Mouse (Mus musculus): ENCODE data around the gene Tshb. TPM values are rescaled to one million over a fixed set of nuclear protein-coding genes. Genes with fewer than 3 reads are reported as not detected.

Tshb gene
- polyA plus RNA-seq, 1 experiment, result not detected

GRCm38 (mm10) chr3:102736436-102736835 lies 46.1 kb downstream of the Tshb start:
- H3K4me1 ChIP-seq (ENCODE audit: control insufficient read depth, insufficient read depth, low read length), result no peaks in the 10 kb centered on the region
- TF ChIP-seq CTCF (IDR thresholded peaks at IDR 0.05; ENCODE audit: low read depth, low read length) (no peak), EP300 (IDR thresholded peaks at IDR 0.05; ENCODE audit: insufficient read depth, low read depth, low read length) (no peak), POLR2A (IDR thresholded peaks at IDR 0.05; ENCODE audit: insufficient read depth, low read length) (no peak)
- no peaks in the 10 kb centered on the region for H3K9me3 ChIP-seq (replicated peaks; ENCODE audit: control insufficient read depth, insufficient read depth, low read length, poor library complexity, severe bottlenecking)
- no peak overlapping the region for H3K27ac ChIP-seq (ENCODE audit: insufficient read depth, low read length)
- no peak overlapping the region for H3K9ac ChIP-seq (ENCODE audit: low read depth, poor library complexity, severe bottlenecking)
- H3K27me3 ChIP-seq (ENCODE audit: control insufficient read depth, insufficient read depth, low read length, poor library complexity, severe bottlenecking), result no peaks in the 10 kb centered on the region
- no peak overlapping the region for H3K4me3 ChIP-seq (ENCODE audit: low read depth, low read length)
- H3K36me3 ChIP-seq (ENCODE audit: control insufficient read depth, insufficient read depth, low read length, poor library complexity, severe bottlenecking), result no peaks in the 10 kb centered on the region

- Histone ChIP-seq H3K4me1 (ENCODE audit: control insufficient read depth, insufficient read depth, low read length) (no peaks in the 10 kb centered on the region), H3K9ac (ENCODE audit: low read depth, poor library complexity, severe bottlenecking) (peak overlapping the region; percentile 83), H3K9me3 (replicated peaks; ENCODE audit: control insufficient read depth, insufficient read depth, low read length, poor library complexity, severe bottlenecking) (no peaks in the 10 kb centered on the region), H3K36me3 (ENCODE audit: control insufficient read depth, insufficient read depth, low read length, poor library complexity, severe bottlenecking) (no peaks in the 10 kb centered on the region), H3K27me3 (ENCODE audit: control insufficient read depth, insufficient read depth, low read length, poor library complexity, severe bottlenecking) (no peaks in the 10 kb centered on the region), H3K27ac (ENCODE audit: insufficient read depth, low read length) (no peak overlapping the region), H3K4me3 (ENCODE audit: low read depth, low read length) (no peak overlapping the region)
- TF ChIP-seq EP300 (IDR thresholded peaks at IDR 0.05; ENCODE audit: insufficient read depth, low read depth, low read length) (no peak), POLR2A (IDR thresholded peaks at IDR 0.05; ENCODE audit: insufficient read depth, low read length) (no peak), CTCF (IDR thresholded peaks at IDR 0.05; ENCODE audit: low read depth, low read length) (no peak)
Observed at GRCm38 (mm10) chr3:102735638-102736037, 46.9 kb downstream of the Tshb start.

- Histone ChIP-seq H3K4me3 (ENCODE audit: low read depth, low read length) (peak overlapping the region; percentile 94), H3K27ac (ENCODE audit: insufficient read depth, low read length) (no peak overlapping the region), H3K4me1 (ENCODE audit: control insufficient read depth, insufficient read depth, low read length) (no peaks in the 10 kb centered on the region), H3K27me3 (ENCODE audit: control insufficient read depth, insufficient read depth, low read length, poor library complexity, severe bottlenecking) (no peaks in the 10 kb centered on the region), H3K9me3 (replicated peaks; ENCODE audit: control insufficient read depth, insufficient read depth, low read length, poor library complexity, severe bottlenecking) (no peaks in the 10 kb centered on the region), H3K36me3 (ENCODE audit: control insufficient read depth, insufficient read depth, low read length, poor library complexity, severe bottlenecking) (no peaks in the 10 kb centered on the region), H3K9ac (ENCODE audit: low read depth, poor library complexity, severe bottlenecking) (peak overlapping the region; percentile 83)
- no peak for TF ChIP-seq CTCF (IDR thresholded peaks at IDR 0.05; ENCODE audit: low read depth, low read length)
- TF ChIP-seq POLR2A (IDR thresholded peaks at IDR 0.05; ENCODE audit: insufficient read depth, low read length), result no peak
- no peak for TF ChIP-seq EP300 (IDR thresholded peaks at IDR 0.05; ENCODE audit: insufficient read depth, low read depth, low read length)
Observed at GRCm38 (mm10) chr3:102735031-102735558, 47.4 kb downstream of the Tshb start.

- Histone ChIP-seq H3K36me3 (ENCODE audit: control insufficient read depth, insufficient read depth, low read length, poor library complexity, severe bottlenecking) (no peaks in the 10 kb centered on the region), H3K9ac (ENCODE audit: low read depth, poor library complexity, severe bottlenecking) (peak within 1 kb of the TSS; percentile 83), H3K4me3 (ENCODE audit: low read depth, low read length) (peak within 1 kb of the TSS; percentile 94), H3K27me3 (ENCODE audit: control insufficient read depth, insufficient read depth, low read length, poor library complexity, severe bottlenecking) (no peaks in the 10 kb centered on the region), H3K4me1 (ENCODE audit: control insufficient read depth, insufficient read depth, low read length) (no peaks in the 10 kb centered on the region), H3K27ac (ENCODE audit: insufficient read depth, low read length) (no peak within 1 kb of the TSS), H3K9me3 (replicated peaks; ENCODE audit: control insufficient read depth, insufficient read depth, low read length, poor library complexity, severe bottlenecking) (no peaks in the 10 kb centered on the region)
- no peak for TF ChIP-seq EP300 (IDR thresholded peaks at IDR 0.05; ENCODE audit: insufficient read depth, low read depth, low read length)
- no peak for TF ChIP-seq POLR2A (IDR thresholded peaks at IDR 0.05; ENCODE audit: insufficient read depth, low read length)
- no peak for TF ChIP-seq CTCF (IDR thresholded peaks at IDR 0.05; ENCODE audit: low read depth, low read length)
Observed at GRCm38 (mm10) chr3:102734313-102735030, 48.0 kb downstream of the Tshb start, which contains the start of gene Tspan2. TSS of gene Tspan2 (plus strand) at chr3:102734529.

- no peak overlapping the region for H3K9ac ChIP-seq (ENCODE audit: low read depth, poor library complexity, severe bottlenecking)
- peak overlapping the region; percentile 73 for H3K4me3 ChIP-seq (ENCODE audit: low read depth, low read length)
- H3K36me3 ChIP-seq (ENCODE audit: control insufficient read depth, insufficient read depth, low read length, poor library complexity, severe bottlenecking), result no peaks in the 10 kb centered on the region
- no peaks in the 10 kb centered on the region for H3K9me3 ChIP-seq (replicated peaks; ENCODE audit: control insufficient read depth, insufficient read depth, low read length, poor library complexity, severe bottlenecking)
- TF ChIP-seq CTCF (IDR thresholded peaks at IDR 0.05; ENCODE audit: low read depth, low read length), result no peak
- no peak for TF ChIP-seq POLR2A (IDR thresholded peaks at IDR 0.05; ENCODE audit: insufficient read depth, low read length)
- TF ChIP-seq EP300 (IDR thresholded peaks at IDR 0.05; ENCODE audit: insufficient read depth, low read depth, low read length), result no peak
- H3K27me3 ChIP-seq (ENCODE audit: control insufficient read depth, insufficient read depth, low read length, poor library complexity, severe bottlenecking), result no peaks in the 10 kb centered on the region
- H3K27ac ChIP-seq (ENCODE audit: insufficient read depth, low read length), result no peak overlapping the region
- H3K4me1 ChIP-seq (ENCODE audit: control insufficient read depth, insufficient read depth, low read length), result no peaks in the 10 kb centered on the region
Observed at GRCm38 (mm10) chr3:102733936-102734312, 48.6 kb downstream of the Tshb start.

GRCm38 (mm10) chr3:102733050-102733449 lies 49.5 kb downstream of the Tshb start:
- Histone ChIP-seq H3K9ac (ENCODE audit: low read depth, poor library complexity, severe bottlenecking) (no peak overlapping the region), H3K27ac (ENCODE audit: insufficient read depth, low read length) (no peak overlapping the region), H3K36me3 (ENCODE audit: control insufficient read depth, insufficient read depth, low read length, poor library complexity, severe bottlenecking) (no peaks in the 10 kb centered on the region), H3K27me3 (ENCODE audit: control insufficient read depth, insufficient read depth, low read length, poor library complexity, severe bottlenecking) (no peaks in the 10 kb centered on the region), H3K4me3 (ENCODE audit: low read depth, low read length) (no peak overlapping the region), H3K9me3 (replicated peaks; ENCODE audit: control insufficient read depth, insufficient read depth, low read length, poor library complexity, severe bottlenecking) (no peaks in the 10 kb centered on the region), H3K4me1 (ENCODE audit: control insufficient read depth, insufficient read depth, low read length) (no peaks in the 10 kb centered on the region)
- TF ChIP-seq EP300 (IDR thresholded peaks at IDR 0.05; ENCODE audit: insufficient read depth, low read depth, low read length) (no peak), POLR2A (IDR thresholded peaks at IDR 0.05; ENCODE audit: insufficient read depth, low read length) (no peak), CTCF (IDR thresholded peaks at IDR 0.05; ENCODE audit: low read depth, low read length) (no peak)
